Mouse (Mus musculus): ENCODE data around the gene Nhsl1.

GRCm38 (mm10) chr10:18547381-18547780 is 228.6 kb downstream of the Nhsl1 start:
- no peak for TF ChIP-seq POLR2A (IDR thresholded peaks at IDR 0.05; ENCODE audit: control insufficient read depth, low read depth, low read length)
- no peak for TF ChIP-seq CTCF (IDR thresholded peaks at IDR 0.05; ENCODE audit: control insufficient read depth, insufficient read depth, insufficient replicate concordance, low read depth, low read length)

Measured in testis, adult 2 months (tissue).